Mouse (Mus musculus) brain, embryonic 18.5 days (tissue): ENCODE data around the gene Rrp36.

Experiments used
- DNase-seq: peaks from one replicate; pipeline ENCODE4 v3.0.0-alpha.2; 2012; ENCODE audit warnings: low read depth, low spot score

Rrp36 gene

DNA sequence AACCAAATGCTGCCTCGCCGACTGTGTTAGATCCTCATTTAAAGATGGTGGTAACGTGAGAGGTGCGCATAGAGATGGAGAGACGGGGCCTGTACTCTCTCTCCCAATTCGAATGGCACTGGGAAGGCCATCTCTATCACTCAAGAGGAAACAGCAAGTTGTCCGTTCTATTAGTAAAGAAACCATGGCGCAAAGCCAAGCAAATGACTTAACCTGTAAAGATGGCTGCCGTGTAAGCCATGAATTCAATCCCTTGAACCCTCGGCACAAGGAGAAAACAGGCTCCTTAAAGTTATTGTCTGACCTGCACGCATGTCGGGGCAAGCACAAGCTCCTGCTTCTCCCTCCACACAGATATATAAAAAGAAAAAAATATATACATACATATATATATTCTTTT lies 56.4 kb downstream of the Rrp36 start:
- no peak for DNase-seq
